Mouse (Mus musculus) cerebellum, adult 2 months (tissue): ENCODE measurements around the gene Usp6nl. TPM values are rescaled to one million over a fixed set of nuclear protein-coding genes. Genes with fewer than 3 reads are reported as not detected.

ENCODE experiments used
- DNase-seq, 2 experiments: peaks; one replicate each; pipeline ENCODE4 v3.0.0; 2021
- H3K27ac ChIP-seq: fragments of 200-500 bp; 2 replicates; pipeline ENCODE4 v1.5.1; 2012; ENCODE audit warnings: low read length, control low read depth, inconsistent platforms; ENCODE audit not compliant: insufficient read depth
- H3K27me3 ChIP-seq: fragments of 200-500 bp; 2 replicates; pipeline ENCODE4 v1.6.1; 2012; ENCODE audit warnings: inconsistent platforms, mild to moderate bottlenecking, low read length, moderate library complexity; ENCODE audit not compliant: control insufficient read depth, insufficient read depth
- H3K4me1 ChIP-seq: fragments of 200-500 bp; 2 replicates; pipeline ENCODE4 v1.6.1; 2011; ENCODE audit warnings: low read length; ENCODE audit not compliant: control insufficient read depth, insufficient read depth
- H3K4me3 ChIP-seq: fragments of 200-500 bp; replicated peaks from 2 replicates; pipeline ENCODE3; 2011; ENCODE audit warnings: mild to moderate bottlenecking, low read depth, low read length, control low read depth; ENCODE audit not compliant: insufficient read depth
- CTCF ChIP-seq: fragments of 200-500 bp; IDR thresholded peaks from 2 replicates; pipeline ENCODE4 v1.5.1; 2011; ENCODE audit warnings: low read depth, mild to moderate bottlenecking, control low read depth, low read length, moderate library complexity, borderline replicate concordance; ENCODE audit not compliant: insufficient read depth
- POLR2A ChIP-seq: fragments of 200-500 bp; IDR thresholded peaks from 2 replicates; pipeline ENCODE4 v1.6.1; 2011; ENCODE audit warnings: low read length, control low read depth, borderline replicate concordance; ENCODE audit not compliant: insufficient read depth
- WGBS: fragments of 180-500 bp; shearing (Covaris S2); methylation state at CpG from one replicate; pipeline ENCODE4 v1.1.7; 2018; 5-methylcytosine and 5-hydroxymethylcytosine counted together
- polyA plus RNA-seq: library from polyadenylated mRNA; depleted of rRNA; stranded (reverse); fragments of >200 nt; gene quantifications from 2 replicates; pipeline ENCODE4 v1.2.3, GENCODE M21; 2012

Usp6nl gene
- polyA plus RNA-seq, 1 experiment: 16.5 TPM

- Histone ChIP-seq H3K4me3 (no peak overlapping the region), H3K27ac (no peak overlapping the region), H3K4me1 (peaks cover 3% of the 10 kb centered on the region; the same call in 1 of the 2 replicates), H3K27me3 (no peaks in the 10 kb centered on the region)
- 87% methylated on average over 1 of the region's 1 CpGs for WGBS
- TF ChIP-seq POLR2A (no peak), CTCF (no peak)
- DNase-seq: no peak
These were observed 74.2 kb downstream of the Usp6nl start for GRCm38 (mm10) chr2:6396626-6397146.

- TF ChIP-seq POLR2A: no peak
- TF ChIP-seq CTCF: no peak
These were observed 74.7 kb downstream of the Usp6nl start for GRCm38 (mm10) chr2:6397166-6397565.

GRCm38 (mm10) chr2:6398826-6399225 is 76.4 kb downstream of the Usp6nl start:
- Histone ChIP-seq H3K27ac (no peak overlapping the region), H3K4me1 (no peaks in the 10 kb centered on the region; the same call in 1 of the 2 replicates), H3K4me3 (no peak overlapping the region), H3K27me3 (no peaks in the 10 kb centered on the region)
- 93% methylated on average over 6 of the region's 6 CpGs for WGBS
- no peak for TF ChIP-seq CTCF
- no peak for TF ChIP-seq POLR2A
- no peak for DNase-seq

More at GRCm38 (mm10) chr2:6397166-6397565, 74.7 kb downstream of the Usp6nl start:
- H3K27ac ChIP-seq: no peak overlapping the region
- 7% methylated on average over 3 of the region's 3 CpGs for WGBS
- H3K4me3 ChIP-seq: no peak overlapping the region
- H3K27me3 ChIP-seq: no peaks in the 10 kb centered on the region
- DNase-seq: no peak
- H3K4me1 ChIP-seq: peaks cover 3% of the 10 kb centered on the region; the same call in 1 of the 2 replicates

- Histone ChIP-seq H3K4me1 (peaks cover 5% of the 10 kb centered on the region), H3K27ac (no peak overlapping the region), H3K27me3 (no peaks in the 10 kb centered on the region), H3K4me3 (no peak overlapping the region)
- no peak for DNase-seq
- 94% methylated on average over 10 of the region's 10 CpGs for WGBS
- TF ChIP-seq CTCF (no peak), POLR2A (no peak)
These were observed 78.6 kb downstream of the Usp6nl start for GRCm38 (mm10) chr2:6401039-6401438.

GRCm38 (mm10) chr2:6403375-6403774 is 80.9 kb downstream of the Usp6nl start:
- H3K4me1 ChIP-seq: peaks cover 5% of the 10 kb centered on the region
- H3K27me3 ChIP-seq: no peaks in the 10 kb centered on the region
- H3K27ac ChIP-seq: no peak overlapping the region
- no peak for TF ChIP-seq CTCF
- no peak for TF ChIP-seq POLR2A
- 80% methylated on average over 11 of the region's 11 CpGs for WGBS
- H3K4me3 ChIP-seq: no peak overlapping the region
- peak in 1 of 2 experiments; percentile 7 for DNase-seq

- TF ChIP-seq CTCF (no peak), POLR2A (no peak)
- WGBS: 78% methylated on average over 3 of the region's 3 CpGs
- Histone ChIP-seq H3K27me3 (no peaks in the 10 kb centered on the region), H3K4me3 (no peak overlapping the region), H3K27ac (no peak overlapping the region), H3K4me1 (peaks cover 5% of the 10 kb centered on the region)
- DNase-seq: no peak
These were observed 81.5 kb downstream of the Usp6nl start for GRCm38 (mm10) chr2:6403991-6404390.

GRCm38 (mm10) chr2:6404627-6405026 is 82.2 kb downstream of the Usp6nl start:
- peaks cover 5% of the 10 kb centered on the region for H3K4me1 ChIP-seq
- 64% methylated on average over 7 of the region's 7 CpGs for WGBS
- no peak overlapping the region for H3K4me3 ChIP-seq
- no peak for DNase-seq
- no peaks in the 10 kb centered on the region for H3K27me3 ChIP-seq
- H3K27ac ChIP-seq: no peak overlapping the region
- TF ChIP-seq POLR2A: no peak

GRCm38 (mm10) chr2:6405059-6406033 is 82.9 kb downstream of the Usp6nl start:
- peak; percentile 86 for DNase-seq
- TF ChIP-seq POLR2A: no peak
- TF ChIP-seq CTCF: peak; percentile 100
- H3K4me3 ChIP-seq: no peak overlapping the region
- no peak overlapping the region for H3K27ac ChIP-seq
- H3K27me3 ChIP-seq: no peaks in the 10 kb centered on the region
- 22% methylated on average over 10 of the region's 10 CpGs for WGBS
- H3K4me1 ChIP-seq: peaks cover 5% of the 10 kb centered on the region

- no peak overlapping the region for H3K4me3 ChIP-seq
- H3K27ac ChIP-seq: no peak overlapping the region
- H3K27me3 ChIP-seq: no peaks in the 10 kb centered on the region
- no peak for TF ChIP-seq POLR2A
- no peak for TF ChIP-seq CTCF
- peaks cover 5% of the 10 kb centered on the region for H3K4me1 ChIP-seq
- 81% methylated on average over 1 of the region's 1 CpGs for WGBS
- DNase-seq: no peak
These were observed 85.2 kb downstream of the Usp6nl start for GRCm38 (mm10) chr2:6407711-6408110.
